20 mouse cellular contexts compared by ENCODE assay signal in the genomic region with DNA sequence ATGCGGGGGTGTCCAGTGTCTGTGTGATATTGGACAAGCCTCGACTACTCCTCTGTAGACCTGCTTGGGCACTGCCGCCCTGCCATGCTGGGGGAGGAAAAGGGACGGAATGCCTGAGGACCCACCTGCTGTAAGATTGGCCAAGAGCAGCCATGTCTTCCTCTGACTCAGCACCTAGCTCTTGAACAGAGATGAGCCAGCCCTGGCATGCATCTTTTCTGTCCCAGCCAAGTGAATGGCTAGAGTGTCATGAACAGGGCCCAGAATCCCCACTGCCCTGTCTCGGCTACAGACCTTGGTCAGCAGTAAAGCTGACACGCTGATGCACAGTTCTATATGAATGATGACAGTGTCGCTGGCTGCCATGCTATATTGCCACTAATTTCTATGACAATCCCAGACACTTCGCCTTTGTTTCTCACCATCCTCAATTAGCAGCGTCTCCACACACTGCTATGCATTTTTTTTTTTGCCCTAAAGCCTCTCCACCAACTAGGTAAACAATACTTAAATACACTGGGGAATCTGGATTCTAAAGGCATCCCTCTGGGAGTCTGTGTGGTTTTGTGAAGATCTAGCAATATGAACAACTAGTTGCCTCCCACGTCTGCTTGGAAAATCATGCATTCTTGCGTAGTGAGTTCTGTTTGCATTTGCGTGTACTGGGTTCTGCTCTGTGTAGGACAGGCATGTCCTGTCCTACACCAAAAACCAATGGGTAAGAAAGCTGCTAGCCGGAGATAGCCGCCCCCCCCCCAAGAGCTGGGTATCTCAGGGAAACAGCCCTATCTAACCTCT.
DNase-seq lines count a peak whose midpoint lies in the region; ATAC-seq lines count a peak whose summit lies in the region.
"Had no signal": no experiment of that assay in that cellular context is flagged by ENCODE, and none has a peak within 500 bp of the region (broad histone marks: within the 10 kb centered on the region; RNA-seq: fewer than 3 reads in every experiment).

No protein-coding gene starts in this region.

- no peak for ATAC-seq in neural tube, embryonic 14.5 days (ENCODE audit: low read depth)
- ATAC-seq in neural tube, embryonic 15.5 days (ENCODE audit: low FRiP score), result no peak
- ATAC-seq: activated CD4-positive, CD25-positive, alpha-beta regulatory T cell, adult 4 months; forebrain, embryonic 16.5 days; hindbrain, embryonic 16.5 days; inflammation-experienced regulatory T-cells, adult 6 months; intestine, postnatal 0 days; Patski had no signal

- intact Hi-C loops in gastrocnemius, postnatal 36 days (cut with DNase I), result no loop called here

- H3K4me1 ChIP-seq in neural tube, embryonic 14.5 days (ENCODE audit: control insufficient read depth, insufficient read depth, low read length), result peaks cover 22% of the 10 kb centered on the region
- H3K4me1 ChIP-seq in neural tube, embryonic 15.5 days, result peaks cover 54% of the 10 kb centered on the region
- H3K4me1 ChIP-seq: embryonic facial prominence, embryonic 13.5 days; heart, embryonic 12.5 days had no signal

- no peaks in the 10 kb centered on the region for H3K9me3 ChIP-seq in neural tube, embryonic 14.5 days (ENCODE audit: control insufficient read depth, low read length)
- H3K9me3 ChIP-seq in neural tube, embryonic 15.5 days (replicated peaks), result no peaks in the 10 kb centered on the region
- H3K9me3 ChIP-seq: embryonic facial prominence, embryonic 13.5 days; forebrain, embryonic 12.5 days; heart, embryonic 12.5 days; hindbrain, embryonic 10.5 days had no signal

- H3K36me3 ChIP-seq in neural tube, embryonic 14.5 days (ENCODE audit: control insufficient read depth, insufficient read depth, low read length), result no peaks in the 10 kb centered on the region
- H3K36me3 ChIP-seq in neural tube, embryonic 15.5 days, result no peaks in the 10 kb centered on the region
- H3K36me3 ChIP-seq: embryonic facial prominence, embryonic 13.5 days; forebrain, embryonic 12.5 days; heart, embryonic 12.5 days; hindbrain, embryonic 10.5 days had no signal

- peak; percentile 43 for DNase-seq in cerebellum, adult 9-11 months
- DNase-seq in cerebellum, adult 11-12 months, result no peak
- DNase-seq in gastrocnemius, adult 18-20 months (ENCODE audit: low spot score), result peak; percentile 9
- DNase-seq in gastrocnemius, postnatal 36 days, result no peak
- no peak for DNase-seq in testis, postnatal 14 days (ENCODE audit: low spot score)
- DNase-seq: adrenal gland, postnatal 14 days; gastrocnemius, postnatal 10 days; kidney, adult 8-10 months had no signal

- no peak overlapping the region for H3K4me3 ChIP-seq in neural tube, embryonic 14.5 days (ENCODE audit: low read depth, low read length)
- H3K4me3 ChIP-seq in neural tube, embryonic 15.5 days (replicated peaks), result no peak overlapping the region
- H3K4me3 ChIP-seq: embryonic facial prominence, embryonic 13.5 days; forebrain, embryonic 12.5 days; heart, embryonic 12.5 days; hindbrain, embryonic 10.5 days had no signal

- 85% methylated on average over 14 of the region's 14 CpGs for whole genome bisulfite sequencing in neural tube, embryonic 14.5 days
- 78% methylated on average over 14 of the region's 14 CpGs for WGBS in neural tube, embryonic 15.5 days

- H3K4me2 ChIP-seq in neural tube, embryonic 14.5 days (ENCODE audit: low read depth, low read length), result no peak overlapping the region
- no peak overlapping the region for H3K4me2 ChIP-seq in neural tube, embryonic 15.5 days
- H3K4me2 ChIP-seq: embryonic facial prominence, embryonic 13.5 days; forebrain, embryonic 12.5 days; heart, embryonic 12.5 days had no signal

- peak overlapping the region; percentile 12; the same call in 1 of the 2 replicates for H3K27ac ChIP-seq in neural tube, embryonic 14.5 days (ENCODE audit: low read depth, low read length)
- no peak overlapping the region; the same call in 1 of the 2 replicates for H3K27ac ChIP-seq in neural tube, embryonic 15.5 days (replicated peaks)
- H3K27ac ChIP-seq: embryonic facial prominence, embryonic 13.5 days; forebrain, embryonic 12.5 days; hindbrain, embryonic 10.5 days had no signal

- H3K9ac ChIP-seq in neural tube, embryonic 14.5 days (replicated peaks; ENCODE audit: low read depth, low read length), result no peak overlapping the region
- H3K9ac ChIP-seq in neural tube, embryonic 15.5 days (replicated peaks), result no peak overlapping the region
- H3K9ac ChIP-seq: embryonic facial prominence, embryonic 13.5 days; forebrain, embryonic 12.5 days; heart, embryonic 12.5 days had no signal

- H3K27me3 ChIP-seq in neural tube, embryonic 14.5 days (ENCODE audit: control insufficient read depth, insufficient read depth, low read length), result no peaks in the 10 kb centered on the region
- no peaks in the 10 kb centered on the region for H3K27me3 ChIP-seq in neural tube, embryonic 15.5 days (replicated peaks)
- H3K27me3 ChIP-seq: embryonic facial prominence, embryonic 13.5 days; forebrain, embryonic 12.5 days had no signal

Comparison
In these comparisons a context has a peak if more than half of its experiments do, and no peak if none do; other contexts are left out.
1. DNase-seq: peak in cerebellum, adult 9-11 months (single experiment) and gastrocnemius, adult 18-20 months (single experiment); none in cerebellum, adult 11-12 months (single experiment), gastrocnemius, postnatal 36 days (0 of 2) and testis, postnatal 14 days (single experiment).